Mouse (Mus musculus) kidney, adult 8-10 months (tissue): ENCODE results near the gene B3gnt9.

ENCODE experiments used
- DNase-seq, 2 experiments: peaks; one replicate each; pipeline ENCODE4 v3.0.0; 2022

B3gnt9 gene

DNA sequence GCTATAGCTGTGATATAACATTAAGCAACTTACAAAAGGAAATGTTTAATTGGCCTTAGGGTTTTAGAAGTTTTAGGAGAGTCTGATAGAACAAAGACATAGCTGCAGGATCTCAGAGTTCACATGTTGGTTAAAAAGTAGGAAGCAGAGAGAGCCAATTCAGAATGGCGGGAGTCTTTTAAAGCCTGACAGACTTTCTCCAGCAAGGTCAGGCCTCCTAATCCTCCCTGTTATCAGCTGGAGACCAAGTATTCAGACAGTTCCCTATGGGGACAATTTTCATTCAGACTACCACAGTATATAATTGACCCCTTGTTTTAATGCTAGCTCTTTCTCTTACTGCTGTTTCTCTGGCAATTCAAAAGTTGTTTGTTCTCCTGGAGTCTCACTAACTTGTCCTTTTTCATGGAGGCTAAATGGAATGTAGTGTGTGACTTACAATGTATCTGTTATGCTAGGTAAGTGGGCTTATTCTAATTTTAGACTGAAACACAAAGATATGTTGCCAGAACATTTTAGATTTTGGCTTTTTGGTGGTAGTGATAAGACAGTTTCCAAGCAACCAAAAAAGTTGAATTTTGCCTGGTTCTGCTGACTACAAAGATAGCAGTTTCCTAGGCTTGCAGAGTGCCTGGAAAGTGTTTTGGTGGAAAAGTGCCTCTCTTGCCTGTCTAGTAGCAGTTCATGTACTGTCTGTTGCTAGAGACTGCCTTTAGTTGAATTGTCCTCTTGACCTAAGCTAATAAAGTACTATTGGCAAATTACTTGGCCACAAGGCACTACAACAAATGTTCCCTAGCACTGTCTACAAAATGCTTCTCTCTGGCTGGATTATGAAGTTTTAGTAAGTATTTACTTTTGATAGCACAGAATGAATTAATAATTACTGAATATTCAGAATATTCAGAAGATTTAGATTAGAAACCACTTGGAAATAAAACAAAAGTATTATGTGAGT, 45.5 kb downstream of the B3gnt9 start:
- DNase-seq: no peak

DNA sequence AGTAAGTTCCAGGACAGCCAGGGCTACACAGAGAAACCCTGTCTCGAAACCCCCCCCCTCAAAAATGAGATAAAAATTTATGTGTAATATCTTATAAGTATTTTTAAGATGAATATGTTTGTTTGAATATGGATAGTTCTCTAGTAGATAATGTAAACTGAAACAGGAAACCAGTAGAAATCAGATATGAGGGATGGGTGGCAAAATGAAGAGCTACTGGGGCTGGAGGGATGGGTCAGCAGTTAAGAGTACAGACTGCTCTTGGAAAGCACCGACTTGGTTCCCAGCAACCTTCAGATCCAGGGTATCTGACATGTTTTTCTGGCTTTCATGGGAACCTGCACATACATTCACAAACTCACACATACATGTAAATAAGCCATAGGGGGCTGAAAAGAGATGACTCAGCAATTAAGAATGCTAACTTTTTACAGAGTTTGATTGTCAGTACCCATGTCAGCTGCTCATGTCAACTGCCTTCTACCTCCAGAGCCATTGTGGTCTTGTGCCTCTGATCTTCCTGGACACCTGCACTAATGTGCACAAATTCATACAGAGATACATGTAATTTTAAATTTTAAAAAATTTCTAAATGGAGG, 47.2 kb downstream of the B3gnt9 start:
- DNase-seq: no peak

DNA sequence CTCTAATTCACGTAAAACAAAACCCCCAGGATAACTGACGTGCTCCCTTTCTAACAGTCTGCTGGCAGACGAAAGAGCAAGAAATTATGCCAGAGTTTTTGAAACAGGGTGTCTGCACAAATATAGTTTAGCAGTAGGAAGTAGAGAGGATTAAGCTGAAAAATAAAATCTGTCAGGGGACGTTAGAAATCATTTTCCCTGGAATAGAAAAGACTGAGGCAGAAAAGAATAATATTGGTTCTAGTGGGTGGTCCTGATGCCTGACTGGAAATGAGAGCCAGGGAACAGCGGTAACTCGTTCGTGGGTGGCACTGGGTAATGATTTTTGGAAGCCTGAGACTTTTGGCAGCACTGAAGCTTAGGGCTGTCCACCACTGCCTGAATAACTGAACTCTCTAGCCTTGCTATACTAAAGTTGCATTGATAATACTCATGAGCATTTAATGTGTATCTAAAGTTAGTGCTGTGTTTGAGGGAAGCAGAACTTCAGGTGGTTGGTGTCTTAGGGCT, 48.1 kb downstream of the B3gnt9 start:
- no peak for DNase-seq

DNA sequence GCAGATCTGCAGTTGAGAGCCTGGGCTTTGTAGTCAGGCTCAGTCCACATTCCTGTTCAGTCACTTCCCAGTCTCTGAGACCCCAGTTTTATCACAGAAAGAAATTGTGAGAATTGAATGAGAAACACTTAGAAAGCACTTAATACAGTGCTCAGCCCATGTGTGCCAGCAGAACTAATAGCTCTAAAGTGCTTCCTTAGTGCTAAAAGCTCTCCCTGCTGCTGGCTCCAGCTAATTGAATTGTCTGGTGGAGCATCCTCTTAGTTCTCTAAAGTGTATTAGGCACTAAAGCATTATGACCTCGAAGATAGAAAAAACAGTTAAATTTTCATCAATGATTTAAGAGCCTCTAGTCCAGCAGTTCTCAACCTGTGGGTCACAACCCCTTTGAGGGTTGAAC, 49.2 kb downstream of the B3gnt9 start:
- DNase-seq: no peak
